Mouse (Mus musculus) right cerebral cortex, adult 2 months (tissue): Measurements from ENCODE around the gene Snrpd2.

Experiments used
- DNase-seq, 2 experiments: peaks; one replicate each; pipeline ENCODE4 v3.0.0; 2021 to 2022; ENCODE audit warnings: low spot score in 2 of 2

The Snrpd2 gene

DNA sequence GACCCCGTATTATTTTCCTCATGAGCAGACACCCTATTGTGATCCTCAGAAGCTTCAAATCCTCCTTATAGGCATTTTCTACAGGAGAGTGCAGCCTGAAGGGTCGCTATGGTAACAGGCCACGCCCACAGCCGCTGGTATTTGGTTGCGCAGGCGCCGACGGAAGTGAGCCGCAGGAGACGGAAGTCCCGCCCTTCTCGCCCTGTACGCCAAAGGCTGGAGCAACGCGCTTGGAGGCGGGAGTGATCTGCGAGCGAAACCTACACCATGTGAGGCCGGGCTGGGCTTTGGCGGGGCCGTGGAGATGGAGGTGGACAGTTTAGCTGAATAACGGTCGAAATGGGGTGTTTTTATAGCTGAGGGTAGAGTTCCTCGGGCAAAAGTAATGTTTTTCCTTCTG, at the start of gene Snrpd2:
TSS of gene Snrpd2 (plus strand) at position 97 of the 400 bp plus-strand sequence.
- DNase-seq = peak; percentile 95 to 98

DNA sequence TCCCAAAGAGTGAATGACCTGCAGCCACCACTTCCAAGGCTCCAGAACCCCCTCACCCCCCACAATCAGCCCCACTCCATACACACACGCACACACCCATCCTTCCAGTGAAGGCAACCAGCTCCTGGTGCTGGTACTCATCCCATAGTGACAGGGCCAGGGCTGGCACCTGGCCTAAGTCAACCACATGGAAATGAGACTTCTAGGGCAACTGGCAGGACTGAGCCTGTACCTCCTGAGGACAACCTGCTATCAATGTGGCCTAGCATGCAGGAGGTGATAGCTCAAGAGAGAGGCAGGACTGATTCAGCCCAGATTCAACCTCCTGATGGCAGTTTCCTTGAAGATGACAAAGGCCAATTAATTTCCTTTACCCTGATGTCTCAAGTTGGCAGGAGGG, 49.2 kb upstream of the Snrpd2 start:
- no peak for DNase-seq

GRCm38 (mm10) chr7:19103741-19104140, 45.8 kb upstream of the Snrpd2 start:
- no peak for DNase-seq

DNA sequence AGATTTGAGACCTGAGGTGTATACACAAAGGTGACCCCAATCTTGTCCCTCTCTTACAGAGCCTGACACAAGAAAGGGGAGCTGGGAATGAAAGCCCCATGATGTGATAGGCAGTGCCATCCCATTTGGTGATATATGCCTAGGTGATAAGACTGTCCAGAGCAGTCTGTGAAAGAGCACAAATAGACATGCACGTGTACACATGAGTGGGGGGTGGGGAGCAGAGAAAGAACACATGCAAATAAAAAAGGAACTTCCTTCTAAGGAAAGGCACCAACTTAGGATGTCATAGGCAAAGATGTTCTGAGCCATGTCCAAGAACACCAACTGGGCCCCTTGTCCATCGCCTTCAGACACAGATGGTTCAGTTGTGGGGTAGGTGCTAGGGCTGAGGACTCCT, 45.0 kb upstream of the Snrpd2 start:
- no peak for DNase-seq

DNA sequence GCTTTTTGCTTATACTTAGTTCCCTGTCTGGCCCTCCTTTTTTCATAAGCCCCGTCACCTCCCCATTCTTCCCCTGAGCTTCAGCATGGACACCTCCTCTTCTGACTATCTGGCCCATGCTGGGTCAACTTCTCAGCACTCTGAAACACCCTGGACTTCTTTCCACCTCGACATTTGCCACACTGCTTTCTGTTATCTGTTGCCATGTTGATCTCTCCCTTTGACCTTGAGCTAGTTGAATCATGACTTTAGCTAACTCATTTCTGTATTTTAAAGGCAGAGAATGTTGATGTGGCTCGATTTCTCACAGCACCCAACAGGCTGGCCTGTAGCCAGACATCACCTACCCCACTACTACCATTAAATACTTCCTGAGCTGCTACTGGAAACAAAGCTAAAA, 42.1 kb upstream of the Snrpd2 start:
- DNase-seq = no peak

- DNase-seq = no peak
These were observed 40.0 kb upstream of the Snrpd2 start for GRCm38 (mm10) chr7:19109565-19109964.

DNA sequence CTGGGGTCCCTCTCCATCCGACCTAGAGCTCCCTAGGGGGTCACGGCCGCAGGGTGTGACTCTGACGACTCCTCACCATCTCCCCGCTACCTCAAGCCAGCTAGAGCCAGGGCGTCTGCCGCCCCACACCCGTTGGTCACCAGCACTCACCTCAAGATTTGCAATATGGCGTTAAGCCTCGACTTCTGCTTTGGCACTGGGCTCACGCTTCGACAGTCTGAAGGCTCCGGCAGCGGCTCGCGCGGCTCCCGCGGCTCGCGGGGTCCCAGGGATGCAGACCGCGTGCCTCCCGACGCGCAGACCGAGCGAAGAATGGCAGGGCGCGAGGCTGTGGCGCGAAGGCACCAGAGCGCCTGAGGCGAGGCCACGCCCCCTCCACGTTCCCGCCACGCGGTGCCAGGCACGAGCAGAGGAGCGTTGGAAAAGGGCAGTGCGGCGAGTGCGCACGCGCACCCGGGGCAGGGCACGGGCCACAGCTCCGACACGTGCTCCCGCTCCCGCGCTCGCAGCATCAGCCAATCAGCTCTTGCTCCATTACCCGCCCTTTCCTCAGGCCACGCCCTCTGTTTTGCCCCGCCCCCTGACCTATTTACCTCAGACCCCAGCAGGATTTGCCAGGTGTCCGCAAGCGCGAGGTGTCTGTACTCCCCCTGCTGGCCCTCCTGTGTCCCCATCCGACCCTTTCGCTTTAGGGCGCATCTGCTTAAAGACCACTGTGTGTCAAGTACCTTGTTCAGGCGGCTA, 31.3 kb upstream of the Snrpd2 start, which contains the start of gene Gm4969:
TSS of gene Gm4969 (minus strand) at position 341 of the 744 bp plus-strand sequence.
- peak; percentile 50 to 51 for DNase-seq

DNA sequence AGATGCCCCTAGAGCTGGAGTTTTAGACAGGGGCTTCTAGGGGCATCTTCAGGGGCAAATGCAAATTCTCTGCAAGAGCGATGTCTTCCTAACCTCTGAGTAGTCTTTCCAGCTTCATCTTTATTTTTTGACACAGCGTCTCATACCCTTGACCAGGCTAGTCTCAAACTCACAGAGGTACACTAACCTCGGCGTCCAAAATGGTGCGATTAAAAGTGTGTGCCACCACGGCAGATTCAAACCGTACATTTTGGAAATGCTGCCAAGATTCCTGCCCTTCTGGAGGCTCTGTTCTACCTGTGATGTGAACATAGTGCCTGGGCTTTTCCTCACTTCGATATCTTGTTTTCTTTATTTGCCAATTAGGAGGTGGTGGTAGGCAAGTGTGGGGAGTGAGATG, 30.4 kb upstream of the Snrpd2 start:
- no peak for DNase-seq

- DNase-seq = peak; percentile 93 to 94
These were observed 29.7 kb upstream of the Snrpd2 start, which contains the start of gene Fbxo46 for GRCm38 (mm10) chr7:19119631-19120429. Fbxo46 (plus strand) TSS chr7:19119859.

DNA sequence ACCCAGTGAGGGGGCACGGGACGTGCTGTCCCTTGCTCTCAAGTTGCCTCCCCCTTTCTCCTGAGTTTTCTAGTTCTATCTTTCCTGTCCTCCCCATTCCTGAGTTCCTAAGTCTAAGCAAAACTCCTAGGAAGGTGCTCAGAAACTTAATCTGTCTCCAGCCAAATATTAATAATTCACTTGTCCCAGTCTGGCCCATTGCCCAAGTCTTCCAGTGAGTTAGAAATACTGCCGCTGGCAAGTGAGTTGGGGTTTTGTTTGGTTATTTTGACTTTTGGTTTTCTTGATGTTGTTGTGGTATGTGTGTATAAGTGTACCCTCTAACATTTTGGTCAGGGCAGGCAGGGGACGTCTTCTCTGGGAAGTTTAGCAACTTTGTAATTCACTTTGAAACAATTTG, 27.8 kb upstream of the Snrpd2 start:
- DNase-seq = no peak

- no peak for DNase-seq
These were observed 24.8 kb upstream of the Snrpd2 start for GRCm38 (mm10) chr7:19124713-19125112.

DNA sequence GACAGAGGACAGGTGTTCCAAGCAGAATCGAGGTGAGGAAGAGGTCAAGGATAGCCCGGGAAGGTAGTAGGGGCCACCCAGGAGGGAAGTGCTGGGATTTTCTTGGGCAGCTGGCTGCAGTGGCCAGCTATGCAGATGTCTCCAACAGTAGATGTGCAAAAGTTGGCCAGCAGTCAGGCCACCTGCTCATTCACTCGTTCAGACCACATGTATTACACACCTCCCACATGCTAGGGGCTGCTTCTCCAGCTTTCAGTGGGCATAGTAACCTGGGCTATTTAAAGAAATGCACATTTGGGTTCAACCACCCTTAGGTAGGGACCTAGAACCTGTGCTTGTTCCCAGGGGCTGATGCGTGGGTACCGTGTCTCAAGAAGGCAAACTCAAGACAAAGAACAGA, 21.8 kb upstream of the Snrpd2 start:
- DNase-seq = no peak

DNA sequence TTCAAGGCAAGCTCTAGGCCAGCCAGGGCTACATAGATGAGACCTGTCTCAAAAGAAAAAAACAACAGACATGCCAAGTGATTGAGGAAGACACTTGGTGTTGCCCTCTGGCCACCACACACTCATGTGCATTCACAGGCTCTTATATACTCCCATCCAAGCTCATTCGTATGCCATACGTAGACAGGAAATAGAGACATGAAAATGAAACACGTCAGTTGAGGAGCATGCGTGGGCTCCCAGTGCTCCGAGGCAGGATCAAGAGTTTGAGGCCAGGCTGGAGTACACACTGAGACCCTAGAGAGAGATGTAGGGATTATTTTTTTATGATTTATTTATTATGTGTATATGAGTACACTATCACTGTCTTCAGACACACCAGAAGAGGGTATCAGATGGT, 20.1 kb upstream of the Snrpd2 start:
- DNase-seq = no peak

GRCm38 (mm10) chr7:19130657-19131056, 18.9 kb upstream of the Snrpd2 start:
- DNase-seq = no peak

DNA sequence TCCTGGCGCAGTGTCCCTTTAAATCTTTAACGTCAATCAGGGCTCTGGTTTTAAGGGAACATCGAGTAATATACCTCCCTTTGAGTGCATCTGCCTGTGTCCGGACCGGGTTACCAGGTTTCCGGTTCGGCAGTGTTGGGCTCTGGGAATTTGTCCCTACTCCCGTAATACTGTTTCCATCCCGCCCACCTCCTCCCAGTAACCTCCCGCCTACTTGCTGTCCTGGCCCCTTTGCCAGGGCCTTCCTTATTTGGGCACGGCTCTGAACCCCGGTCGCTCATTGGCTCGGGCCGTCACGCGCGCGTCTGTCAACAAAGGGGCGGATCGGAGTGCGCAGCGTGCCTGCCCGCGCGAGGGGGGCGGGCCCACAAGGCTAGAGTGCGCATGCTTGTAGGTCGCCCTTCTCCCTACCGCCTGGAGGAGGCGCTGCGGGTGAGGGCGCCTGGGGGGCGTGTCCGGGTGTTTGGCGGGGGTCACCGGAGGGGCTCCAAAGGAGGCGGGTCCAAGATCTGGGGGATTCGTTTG, 18.1 kb upstream of the Snrpd2 start:
- peak; percentile 95 to 96 for DNase-seq

- DNase-seq = no peak
These were observed 13.4 kb upstream of the Snrpd2 start for GRCm38 (mm10) chr7:19136168-19136567.

DNA sequence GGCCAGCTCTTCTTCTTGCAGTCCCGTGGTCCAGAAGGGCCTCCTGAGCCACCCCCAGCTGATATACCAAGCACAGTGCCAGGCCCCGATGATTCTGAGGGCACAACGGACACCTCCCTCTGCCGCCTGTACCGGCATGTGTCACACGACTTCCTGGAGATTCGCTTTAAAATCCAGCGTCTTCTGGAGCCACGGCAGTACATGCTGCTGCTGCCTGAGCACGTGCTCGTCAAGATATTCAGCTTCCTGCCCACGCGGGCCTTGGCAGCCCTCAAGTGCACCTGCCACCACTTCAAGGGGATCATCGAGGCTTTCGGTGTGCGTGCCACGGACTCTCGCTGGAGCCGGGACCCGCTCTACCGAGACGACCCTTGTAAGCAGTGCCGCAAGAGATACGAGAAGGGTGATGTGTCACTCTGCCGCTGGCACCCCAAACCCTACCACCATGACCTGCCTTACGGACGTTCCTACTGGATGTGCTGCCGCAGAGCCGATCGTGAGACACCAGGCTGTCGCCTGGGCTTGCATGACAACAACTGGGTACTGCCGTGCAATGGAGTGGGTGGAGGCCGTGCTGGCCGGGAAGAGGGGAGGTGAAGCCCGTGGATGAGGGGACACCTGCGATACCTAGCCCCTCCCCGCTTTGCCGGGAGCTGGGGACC, 12.7 kb upstream of the Snrpd2 start:
- peak; percentile 50 to 63 for DNase-seq

DNA sequence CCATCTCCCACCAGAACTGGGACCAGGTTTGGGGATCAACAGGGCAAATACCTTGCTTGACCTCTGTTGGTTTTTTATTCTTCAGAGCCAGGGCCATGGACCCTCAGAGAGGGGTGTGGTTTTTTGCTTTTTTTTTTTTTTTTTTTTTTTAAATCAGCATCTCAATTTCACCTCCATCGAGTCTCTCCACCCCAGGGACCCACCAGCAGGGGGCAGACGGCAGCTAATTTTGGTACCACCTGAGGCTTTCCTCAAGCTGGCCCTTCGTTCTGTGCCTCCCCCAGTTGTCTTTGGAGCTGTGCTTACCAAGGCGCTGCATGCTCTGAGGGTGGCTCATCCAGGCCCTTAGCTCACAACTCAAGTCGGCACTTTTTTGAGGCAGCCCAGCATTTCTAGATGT, 12.1 kb upstream of the Snrpd2 start:
- peak; percentile 62 to 73 for DNase-seq

- no peak for DNase-seq
These were observed 2.7 kb upstream of the Snrpd2 start for GRCm38 (mm10) chr7:19146793-19147192.

DNA sequence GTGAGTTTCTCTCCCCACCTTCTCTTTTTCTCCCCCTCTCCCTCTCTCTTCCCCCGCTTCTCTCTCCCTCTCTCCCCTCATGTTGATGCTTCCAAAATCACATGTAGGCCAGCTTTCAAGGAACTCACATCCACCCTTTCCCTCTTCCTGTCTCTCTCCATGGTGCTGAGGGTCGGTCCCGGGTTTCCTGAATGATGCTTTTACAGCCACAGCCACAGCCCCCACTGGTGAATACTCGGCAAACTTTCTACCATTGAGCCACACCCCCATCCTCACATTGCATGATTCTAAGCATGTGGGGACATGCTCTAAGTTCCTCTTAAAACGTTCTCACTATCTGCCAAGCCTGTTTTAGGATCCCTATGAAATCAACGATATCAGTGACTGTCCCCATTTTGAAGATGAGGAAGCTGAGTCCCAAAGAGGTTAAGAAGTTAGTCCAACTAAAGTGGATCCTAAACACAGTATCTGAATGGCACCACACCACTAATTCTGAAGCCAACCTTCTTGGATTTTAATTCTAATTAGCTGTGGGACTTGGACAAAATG, 2.0 kb upstream of the Snrpd2 start:
- DNase-seq = no peak

- DNase-seq = no peak
These were observed 1.2 kb upstream of the Snrpd2 start for GRCm38 (mm10) chr7:19148180-19148874.
